Mouse (Mus musculus) midbrain, embryonic 15.5 days (tissue): Measurements from ENCODE around the gene Ndufa13. TPM values are rescaled to one million over a fixed set of nuclear protein-coding genes. Genes with fewer than 3 reads are reported as not detected.

Experiments
- ATAC-seq: fragments of 200-750 bp; cut with Nextera tagmentation; replicated peaks from 2 replicates; pipeline ENCODE4 v1.8.0; 2017; ENCODE audit warnings: moderate TSS enrichment
- H3K27ac ChIP-seq: fragments of 300-500 bp; sonication (generic); 2 replicates; pipeline ENCODE4 v1.5.1; 2015; ENCODE audit warnings: mild to moderate bottlenecking, inconsistent platforms
- H3K27me3 ChIP-seq: fragments of 300-500 bp; sonication (generic); replicated peaks from 2 replicates; pipeline ENCODE4 v1.6.1; 2015; ENCODE audit warnings: inconsistent platforms
- H3K36me3 ChIP-seq: fragments of 300-500 bp; sonication (generic); replicated peaks from 2 replicates; pipeline ENCODE4 v1.6.1; 2015; ENCODE audit warnings: inconsistent platforms
- H3K4me1 ChIP-seq: fragments of 300-500 bp; sonication (generic); 2 replicates; pipeline ENCODE4 v1.6.1; 2015; ENCODE audit warnings: inconsistent platforms
- H3K4me2 ChIP-seq: fragments of 300-500 bp; sonication (generic); 2 replicates; pipeline ENCODE4 v1.6.1; 2015; ENCODE audit warnings: inconsistent platforms, mild to moderate bottlenecking, moderate library complexity
- H3K4me3 ChIP-seq: fragments of 300-500 bp; sonication (generic); 2 replicates; pipeline ENCODE4 v1.5.1; 2015; ENCODE audit warnings: mild to moderate bottlenecking, inconsistent platforms
- H3K9ac ChIP-seq: fragments of 300-500 bp; sonication (generic); 2 replicates; pipeline ENCODE4 v1.6.1; 2015; ENCODE audit warnings: mild to moderate bottlenecking, inconsistent platforms
- H3K9me3 ChIP-seq: fragments of 300-500 bp; sonication (generic); 2 replicates; pipeline ENCODE4 v1.6.1; 2016; ENCODE audit warnings: inconsistent platforms
- WGBS: fragments of 180-500 bp; shearing (Covaris S2); methylation state at CpG from one replicate; pipeline ENCODE4 v1.1.7; 2015; ENCODE audit warnings: mixed read lengths; 5-methylcytosine and 5-hydroxymethylcytosine counted together
- polyA plus RNA-seq: library from polyadenylated mRNA; unstranded; fragments of >200 nt; fragmentation: Nextera tagmentation; extraction: Ambion mirVana; gene quantifications from 2 replicates; pipeline ENCODE4 v1.2.1, GENCODE M21; 2015

Gene Ndufa13
- polyA plus RNA-seq, 1 experiment from 2014 or later, result 172 TPM

DNA sequence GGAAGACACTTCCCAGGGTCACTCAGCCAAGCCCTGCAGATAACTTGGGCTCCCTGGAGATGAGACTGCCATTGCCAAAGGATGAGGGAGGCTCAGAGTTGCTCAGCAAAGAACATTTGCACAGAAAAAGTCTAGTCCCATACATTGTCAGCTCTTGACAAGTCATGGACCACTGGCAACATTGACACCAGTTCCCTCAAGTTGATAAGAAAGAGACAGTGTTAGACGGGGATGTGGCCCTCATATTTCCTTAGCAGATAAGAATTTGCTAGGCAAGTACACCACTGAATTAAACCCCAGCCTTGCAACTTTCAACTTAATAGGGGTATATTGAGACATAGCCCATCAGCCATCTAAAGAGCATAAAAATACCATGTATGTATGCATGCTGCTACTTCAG, 21.6 kb upstream of the Ndufa13 start:
- peaks cover 21% of the 10 kb centered on the region for H3K4me1 ChIP-seq
- H3K4me2 ChIP-seq, result no peak overlapping the region
- ATAC-seq, result no peak
- no peak overlapping the region for H3K9ac ChIP-seq
- 93% methylated on average over 1 of the region's 1 CpGs for WGBS
- no peaks in the 10 kb centered on the region for H3K36me3 ChIP-seq
- no peak overlapping the region for H3K4me3 ChIP-seq
- H3K27ac ChIP-seq, result no peak overlapping the region
- H3K9me3 ChIP-seq, result no peaks in the 10 kb centered on the region
- H3K27me3 ChIP-seq, result no peaks in the 10 kb centered on the region

DNA sequence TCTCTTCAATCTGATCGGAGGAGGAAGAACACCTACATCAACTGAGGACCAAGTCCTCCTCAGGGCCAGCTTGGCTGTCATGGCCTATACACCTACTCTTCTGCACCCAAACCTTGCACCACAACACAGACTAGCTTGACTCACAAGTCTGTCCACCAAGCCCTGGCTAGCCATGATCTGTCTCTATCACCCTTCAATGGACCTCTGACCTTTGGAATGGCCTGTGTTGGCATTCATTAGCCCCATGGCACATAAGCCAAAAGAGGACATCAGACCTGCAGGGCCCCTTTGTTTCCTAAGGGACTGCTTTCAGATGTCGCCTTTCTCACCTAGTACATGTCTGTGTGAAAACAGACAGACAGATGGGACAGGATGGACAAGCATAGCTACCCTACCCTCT, 18.8 kb upstream of the Ndufa13 start:
- H3K4me2 ChIP-seq, result no peak overlapping the region
- no peak for ATAC-seq
- H3K27ac ChIP-seq, result peak overlapping the region; percentile 76
- 0 out of 2 replicates have a peak, but pooled peaks cover 3% of the 10 kb centered on the region for H3K36me3 ChIP-seq
- peaks cover 21% of the 10 kb centered on the region for H3K4me1 ChIP-seq
- H3K27me3 ChIP-seq, result no peaks in the 10 kb centered on the region
- no peak overlapping the region for H3K9ac ChIP-seq
- WGBS, result 92% methylated on average over 2 of the region's 2 CpGs
- no peaks in the 10 kb centered on the region for H3K9me3 ChIP-seq
- no peak overlapping the region for H3K4me3 ChIP-seq

DNA sequence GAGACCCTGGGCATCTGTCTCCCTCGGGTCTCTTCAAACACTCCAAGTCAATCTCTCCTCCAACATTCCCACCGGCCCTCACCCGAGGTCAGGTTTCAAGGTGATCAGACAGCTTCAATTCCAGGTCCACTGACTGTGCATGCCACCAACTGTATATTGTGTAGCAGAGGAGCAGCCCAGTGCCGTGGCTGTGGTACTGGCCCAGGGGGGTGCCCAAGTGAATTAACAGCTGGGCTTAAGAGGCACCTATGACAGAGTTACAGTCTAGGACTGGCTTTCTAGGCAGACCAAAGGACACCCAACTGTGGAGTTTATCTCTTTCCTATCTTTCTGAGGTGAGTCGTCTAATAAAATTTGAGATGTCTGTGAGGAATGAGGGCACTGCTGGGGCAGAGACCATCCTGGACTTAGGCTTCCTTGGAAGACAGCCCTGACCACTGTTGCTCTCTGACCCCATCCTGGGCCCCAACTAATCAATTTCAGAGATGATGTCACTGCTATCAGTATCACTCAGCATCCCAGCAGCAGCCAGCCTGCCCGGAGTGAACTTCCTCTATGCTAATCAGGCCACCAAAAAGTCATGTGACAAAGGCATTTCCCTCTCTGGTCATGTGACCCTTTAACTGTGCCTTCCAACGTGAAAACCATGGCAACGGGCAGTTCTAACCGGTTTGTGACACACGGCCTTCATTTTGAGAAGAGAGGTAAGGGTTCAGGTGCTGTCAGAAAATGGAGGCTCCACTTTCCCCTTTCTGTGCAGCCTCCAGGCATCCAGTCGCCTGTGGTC, 17.7 kb upstream of the Ndufa13 start:
- Histone ChIP-seq H3K4me3 (no peak overlapping the region), H3K4me2 (peak overlapping the region; percentile 18; the same call in 1 of the 2 replicates), H3K9me3 (no peaks in the 10 kb centered on the region), H3K27ac (peak overlapping the region; percentile 76), H3K36me3 (0 out of 2 replicates have a peak, but pooled peaks cover 3% of the 10 kb centered on the region), H3K27me3 (no peaks in the 10 kb centered on the region), H3K4me1 (peaks cover 26% of the 10 kb centered on the region), H3K9ac (0 out of 2 replicates have a peak overlapping the region, but pooled peaks have one; percentile 12)
- ATAC-seq, result peak; percentile 79
- 46% methylated on average over 11 of the region's 11 CpGs for WGBS

DNA sequence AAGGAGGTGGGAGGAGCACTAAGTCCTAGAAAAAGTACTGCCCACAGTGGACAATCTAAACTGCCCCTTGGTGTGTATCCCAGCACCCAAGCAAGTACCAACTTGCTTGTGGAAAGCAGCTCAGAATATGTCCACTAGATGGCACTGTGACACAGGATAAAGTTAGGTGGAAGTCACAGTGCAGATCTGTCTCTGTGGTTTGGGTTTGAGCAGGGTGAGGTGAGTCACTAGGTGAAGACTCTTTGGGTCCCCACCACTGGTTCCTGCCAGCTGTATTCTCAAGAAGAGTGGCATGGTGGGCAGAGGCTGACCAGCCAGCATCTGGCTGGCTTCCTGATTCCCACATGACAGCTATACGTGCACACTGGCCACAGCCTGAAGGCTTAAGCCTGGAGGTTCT, 16.7 kb upstream of the Ndufa13 start:
- 0 out of 2 replicates have a peak, but pooled peaks cover 10% of the 10 kb centered on the region for H3K36me3 ChIP-seq
- ATAC-seq, result peak; percentile 60
- WGBS, result 58% methylated on average over 1 of the region's 1 CpGs

DNA sequence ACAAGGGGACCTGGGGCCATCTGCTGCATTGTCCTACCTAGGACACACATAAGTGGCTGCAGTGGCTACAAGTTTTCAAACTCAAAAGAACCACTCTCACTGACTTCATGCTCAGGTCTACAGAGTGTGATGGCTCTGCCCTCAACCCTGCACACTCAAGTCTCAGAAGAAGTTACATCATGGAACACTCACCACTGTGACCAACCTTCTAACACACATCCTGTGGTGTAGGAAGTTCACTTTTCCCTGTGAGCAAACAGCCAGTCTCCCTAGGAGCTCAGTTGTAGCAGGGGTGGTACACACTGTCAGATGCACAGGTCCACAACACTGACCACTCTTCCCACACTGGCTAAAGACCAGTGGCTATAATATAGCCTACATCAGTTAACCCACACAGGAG, 16.1 kb upstream of the Ndufa13 start:
- peak; percentile 3; the same call in 1 of the 2 replicates for ATAC-seq
- Histone ChIP-seq H3K4me1 (peaks cover 26% of the 10 kb centered on the region), H3K27me3 (no peaks in the 10 kb centered on the region), H3K9ac (no peak overlapping the region), H3K4me2 (no peak overlapping the region), H3K36me3 (0 out of 2 replicates have a peak, but pooled peaks cover 10% of the 10 kb centered on the region), H3K27ac (no peak overlapping the region), H3K4me3 (no peak overlapping the region), H3K9me3 (no peaks in the 10 kb centered on the region)

More for the DNA sequence above, 16.7 kb upstream of the Ndufa13 start:
- Histone ChIP-seq H3K4me3 (no peak overlapping the region), H3K9me3 (no peaks in the 10 kb centered on the region), H3K4me1 (peaks cover 26% of the 10 kb centered on the region), H3K4me2 (no peak overlapping the region), H3K9ac (no peak overlapping the region), H3K27ac (peak overlapping the region; percentile 10; the same call in 1 of the 2 replicates), H3K27me3 (no peaks in the 10 kb centered on the region)

DNA sequence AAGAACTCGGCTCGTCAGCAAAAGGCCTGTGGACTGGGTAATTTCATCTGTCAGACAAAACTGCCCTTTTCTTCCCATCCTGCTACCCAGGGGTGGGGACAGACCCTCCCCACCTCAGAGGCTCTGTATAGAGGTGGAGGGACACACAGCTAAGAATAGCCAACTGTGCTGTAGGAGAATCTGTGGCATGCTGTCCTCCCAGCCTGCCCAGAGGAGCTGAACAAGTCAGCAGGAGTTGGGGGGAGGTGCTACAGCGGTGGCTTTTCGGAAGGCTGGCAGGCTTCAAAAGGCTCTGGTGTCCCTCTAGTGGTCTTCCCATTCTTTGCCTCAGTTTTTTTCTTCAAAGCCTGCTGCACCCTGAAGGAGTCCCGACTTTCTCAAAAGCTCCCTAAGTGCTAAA, 13.4 kb upstream of the Ndufa13 start:
- ATAC-seq, result peak; percentile 27; the same call in 1 of the 2 replicates
- H3K4me3 ChIP-seq, result no peak overlapping the region

DNA sequence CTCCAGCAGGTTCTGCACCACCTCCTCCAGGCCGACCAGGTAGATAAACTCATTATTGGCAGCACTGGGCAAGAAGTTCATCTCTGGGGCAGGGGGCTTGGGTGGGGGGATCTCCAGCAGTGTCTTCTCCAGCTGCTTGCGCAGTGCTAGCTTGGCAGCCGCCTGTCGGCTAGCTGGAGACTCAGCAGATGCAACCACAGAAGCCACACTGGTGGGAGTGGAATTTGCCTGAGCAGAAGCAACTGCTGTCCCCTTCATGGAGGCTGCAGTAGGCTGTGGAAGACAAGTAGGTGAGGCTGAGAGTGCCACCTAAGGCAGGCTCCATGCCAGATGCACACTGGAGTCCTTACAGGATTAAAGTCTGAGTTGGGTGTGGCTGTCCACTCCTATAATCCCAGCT, 12.2 kb upstream of the Ndufa13 start:
- Histone ChIP-seq H3K4me2 (no peak overlapping the region), H3K9ac (no peak overlapping the region), H3K27me3 (no peaks in the 10 kb centered on the region), H3K27ac (no peak overlapping the region), H3K9me3 (no peaks in the 10 kb centered on the region), H3K36me3 (peaks cover 20% of the 10 kb centered on the region), H3K4me1 (peaks cover 8% of the 10 kb centered on the region; the same call in 1 of the 2 replicates), H3K4me3 (no peak overlapping the region)
- 96% methylated on average over 4 of the region's 4 CpGs for WGBS
- ATAC-seq, result no peak

More for the DNA sequence above, 13.4 kb upstream of the Ndufa13 start:
- Histone ChIP-seq H3K27ac (0 out of 2 replicates have a peak overlapping the region, but pooled peaks have one; percentile 15), H3K9me3 (no peaks in the 10 kb centered on the region), H3K4me2 (no peak overlapping the region), H3K27me3 (no peaks in the 10 kb centered on the region), H3K4me1 (peaks cover 18% of the 10 kb centered on the region), H3K36me3 (peaks cover 15% of the 10 kb centered on the region), H3K9ac (no peak overlapping the region)
- 32% methylated on average over 5 of the region's 5 CpGs for WGBS

DNA sequence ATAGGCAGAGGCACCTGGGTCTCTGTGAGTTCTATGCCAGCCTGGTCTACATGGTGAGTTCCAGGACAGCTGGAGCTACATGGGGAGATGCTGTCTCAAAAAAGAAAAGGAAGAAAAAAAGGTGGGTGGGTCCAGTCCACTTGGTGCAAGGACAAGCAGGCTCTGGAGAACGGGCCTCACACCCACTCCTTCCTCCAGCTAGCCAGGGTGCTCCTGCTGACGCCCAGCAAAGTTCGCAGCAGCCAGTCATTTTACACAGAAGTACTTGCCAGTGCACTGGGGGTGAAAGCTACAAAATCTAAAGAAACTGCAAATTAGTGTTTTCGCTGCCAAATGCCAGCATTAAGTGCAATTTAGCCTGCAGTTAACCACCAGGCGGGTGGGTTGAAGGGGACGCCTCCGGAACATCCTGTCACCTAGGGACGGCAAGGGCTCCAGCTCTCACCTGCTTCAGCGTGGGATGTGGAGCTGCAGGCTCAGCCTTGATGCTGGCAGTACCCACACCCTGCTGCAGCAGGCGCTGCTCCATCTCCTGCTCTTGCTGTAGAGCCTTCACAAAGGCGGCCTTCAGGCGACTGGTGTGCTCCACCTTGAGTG, 10.2 kb upstream of the Ndufa13 start:
- Histone ChIP-seq H3K4me2 (no peak overlapping the region), H3K36me3 (peaks cover 22% of the 10 kb centered on the region), H3K9me3 (no peaks in the 10 kb centered on the region), H3K4me3 (no peak overlapping the region), H3K27ac (no peak overlapping the region), H3K9ac (no peak overlapping the region), H3K4me1 (peaks cover 5% of the 10 kb centered on the region; the same call in 1 of the 2 replicates), H3K27me3 (no peaks in the 10 kb centered on the region)
- WGBS, result 90% methylated on average over 12 of the region's 12 CpGs
- no peak for ATAC-seq

DNA sequence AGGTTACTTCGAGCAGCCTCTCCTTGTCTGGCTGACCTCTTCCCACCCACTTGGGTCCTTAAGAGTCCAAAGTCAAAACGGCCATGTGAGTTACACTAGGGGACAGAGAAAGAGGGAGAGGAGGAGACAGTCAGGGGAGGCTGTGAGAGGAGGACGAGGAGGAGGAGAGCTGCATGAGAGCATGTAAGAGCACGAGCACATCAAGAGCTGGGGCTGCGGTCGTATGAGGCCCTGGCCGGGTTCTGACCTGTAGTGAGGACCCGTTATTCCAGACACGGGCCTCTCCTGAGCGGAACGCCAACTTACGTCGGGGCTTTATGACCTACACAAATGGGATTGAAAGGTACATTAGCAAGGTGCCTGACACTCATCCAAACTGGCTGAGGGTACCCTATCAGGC, 9.6 kb upstream of the Ndufa13 start:
- WGBS, result 94% methylated on average over 13 of the region's 13 CpGs
- peaks cover 22% of the 10 kb centered on the region for H3K36me3 ChIP-seq

DNA sequence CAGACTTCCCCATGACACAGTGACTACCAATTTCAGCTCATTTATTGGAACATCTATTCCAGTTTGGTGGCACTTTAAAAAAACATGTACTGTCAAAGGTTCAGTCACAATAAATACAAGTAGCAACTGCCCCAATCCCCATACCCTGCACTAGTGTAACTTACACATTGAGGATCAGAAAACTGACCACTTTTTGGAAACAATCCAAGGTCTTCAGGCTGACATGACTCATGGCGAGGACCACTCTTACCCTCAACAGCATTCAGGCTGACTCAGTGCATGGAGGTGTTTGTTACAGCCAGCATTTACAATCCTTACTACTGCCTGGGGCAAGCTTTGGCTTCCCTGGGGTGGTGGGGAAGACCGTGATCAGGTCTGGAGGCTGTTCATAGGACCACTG, 4.7 kb upstream of the Ndufa13 start:
- H3K4me2 ChIP-seq, result no peak overlapping the region
- H3K4me3 ChIP-seq, result no peak overlapping the region
- no peaks in the 10 kb centered on the region for H3K9me3 ChIP-seq
- H3K27ac ChIP-seq, result no peak overlapping the region
- H3K27me3 ChIP-seq, result no peaks in the 10 kb centered on the region
- H3K36me3 ChIP-seq, result peaks cover 7% of the 10 kb centered on the region
- peaks cover 17% of the 10 kb centered on the region for H3K4me1 ChIP-seq
- H3K9ac ChIP-seq, result no peak overlapping the region
- 93% methylated on average over 2 of the region's 2 CpGs for WGBS
- ATAC-seq, result no peak

More for the DNA sequence above, 9.6 kb upstream of the Ndufa13 start:
- Histone ChIP-seq H3K9me3 (no peaks in the 10 kb centered on the region), H3K27me3 (no peaks in the 10 kb centered on the region), H3K27ac (no peak overlapping the region), H3K9ac (no peak overlapping the region), H3K4me1 (peaks cover 5% of the 10 kb centered on the region; the same call in 1 of the 2 replicates), H3K4me3 (no peak overlapping the region), H3K4me2 (no peak overlapping the region)
- ATAC-seq, result no peak

DNA sequence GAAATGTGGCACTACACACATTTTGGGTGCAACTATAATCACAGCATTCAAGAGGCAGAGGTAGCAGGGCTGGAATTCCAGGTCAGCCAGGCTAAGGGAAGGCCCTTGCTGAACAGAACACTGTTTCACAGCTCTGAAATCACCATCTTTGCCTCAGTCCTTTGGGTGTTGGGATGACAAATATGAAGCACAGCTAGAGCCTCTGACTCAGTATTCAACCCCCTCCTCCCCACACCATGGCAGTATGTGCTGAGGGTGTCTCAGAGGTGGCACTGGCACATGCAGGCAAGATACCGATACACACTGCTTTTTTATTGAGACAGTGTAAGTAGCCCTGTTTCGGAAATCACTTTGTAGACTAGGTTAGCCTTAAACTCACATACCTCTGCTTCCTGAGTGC, 3.9 kb upstream of the Ndufa13 start:
- H3K27ac ChIP-seq, result no peak overlapping the region
- H3K4me2 ChIP-seq, result no peak overlapping the region
- H3K4me1 ChIP-seq, result peaks cover 21% of the 10 kb centered on the region
- no peak for ATAC-seq
- no peaks in the 10 kb centered on the region for H3K9me3 ChIP-seq
- no peak overlapping the region for H3K9ac ChIP-seq
- WGBS, result 97% methylated on average over 2 of the region's 2 CpGs
- peaks cover 6% of the 10 kb centered on the region; the same call in 1 of the 2 replicates for H3K36me3 ChIP-seq
- H3K4me3 ChIP-seq, result no peak overlapping the region
- H3K27me3 ChIP-seq, result no peaks in the 10 kb centered on the region

DNA sequence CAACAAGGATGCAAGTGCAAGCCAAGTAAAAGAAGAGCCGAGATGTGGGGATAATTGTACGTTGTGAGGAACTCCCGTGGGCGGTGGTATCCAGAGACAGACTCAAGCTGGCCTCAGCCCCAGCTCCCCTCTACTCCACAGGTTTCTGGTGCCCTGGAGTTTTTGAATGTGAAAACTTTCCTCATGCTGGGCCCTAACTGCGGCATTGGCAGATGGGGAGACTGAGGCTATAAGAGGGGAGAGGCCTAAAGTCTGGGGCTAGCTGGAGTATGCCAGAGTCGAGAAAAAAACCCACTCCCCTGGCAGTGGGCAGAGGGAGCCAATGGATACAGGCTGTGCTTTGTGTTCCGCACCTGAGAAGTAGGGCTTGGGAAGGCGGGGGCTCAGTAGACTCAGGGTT, 1.7 kb upstream of the Ndufa13 start:
- ATAC-seq, result no peak
- Histone ChIP-seq H3K9ac (no peak overlapping the region), H3K36me3 (no peaks in the 10 kb centered on the region), H3K4me2 (peak overlapping the region; percentile 99; the same call in 1 of the 2 replicates), H3K4me3 (no peak overlapping the region; the same call in 1 of the 2 replicates), H3K27me3 (no peaks in the 10 kb centered on the region), H3K9me3 (no peaks in the 10 kb centered on the region), H3K4me1 (peaks cover 38% of the 10 kb centered on the region), H3K27ac (no peak overlapping the region)
- WGBS, result 83% methylated on average over 8 of the region's 8 CpGs
